Mouse (Mus musculus) ES-CJ7 (cell line): ENCODE measurements around the gene Ugcg.

Experiments used
- DNase-seq: peaks from one replicate; pipeline ENCODE4 v3.0.0; 2011; ENCODE audit warnings: low read depth, low spot score

Ugcg gene

DNA sequence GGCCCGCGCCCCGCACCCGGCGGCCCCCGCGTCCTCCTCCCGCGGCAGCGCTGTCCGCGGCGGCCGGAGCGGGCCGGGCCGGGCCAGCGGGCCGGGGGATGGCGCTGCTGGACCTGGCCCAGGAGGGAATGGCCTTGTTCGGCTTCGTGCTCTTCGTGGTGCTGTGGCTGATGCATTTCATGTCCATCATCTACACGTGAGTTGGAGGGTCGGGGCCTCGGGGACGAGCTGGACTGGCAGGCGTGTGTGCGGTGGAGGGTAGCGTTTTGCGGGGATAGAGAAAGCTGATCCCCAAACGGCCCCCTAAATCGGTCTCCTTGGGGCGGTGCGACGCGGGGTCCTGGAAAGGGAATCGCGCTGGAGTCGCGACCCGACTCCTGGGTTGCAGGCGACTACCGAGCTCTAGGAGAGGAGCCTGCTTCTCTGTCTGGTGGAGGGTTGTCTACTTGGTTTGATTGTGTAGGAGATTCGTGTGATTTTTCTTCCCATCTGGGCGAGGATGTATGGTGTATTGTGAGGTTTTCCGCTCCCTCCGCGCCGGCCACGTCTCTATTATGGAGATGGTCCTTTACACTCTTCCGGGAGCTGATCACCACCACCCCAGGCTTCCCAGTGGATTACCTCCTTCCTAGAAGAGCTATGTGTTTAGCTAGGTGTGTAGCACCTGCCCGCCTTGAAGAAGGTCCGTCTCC, 635 bp downstream of the Ugcg start:
- DNase-seq = no peak

DNA sequence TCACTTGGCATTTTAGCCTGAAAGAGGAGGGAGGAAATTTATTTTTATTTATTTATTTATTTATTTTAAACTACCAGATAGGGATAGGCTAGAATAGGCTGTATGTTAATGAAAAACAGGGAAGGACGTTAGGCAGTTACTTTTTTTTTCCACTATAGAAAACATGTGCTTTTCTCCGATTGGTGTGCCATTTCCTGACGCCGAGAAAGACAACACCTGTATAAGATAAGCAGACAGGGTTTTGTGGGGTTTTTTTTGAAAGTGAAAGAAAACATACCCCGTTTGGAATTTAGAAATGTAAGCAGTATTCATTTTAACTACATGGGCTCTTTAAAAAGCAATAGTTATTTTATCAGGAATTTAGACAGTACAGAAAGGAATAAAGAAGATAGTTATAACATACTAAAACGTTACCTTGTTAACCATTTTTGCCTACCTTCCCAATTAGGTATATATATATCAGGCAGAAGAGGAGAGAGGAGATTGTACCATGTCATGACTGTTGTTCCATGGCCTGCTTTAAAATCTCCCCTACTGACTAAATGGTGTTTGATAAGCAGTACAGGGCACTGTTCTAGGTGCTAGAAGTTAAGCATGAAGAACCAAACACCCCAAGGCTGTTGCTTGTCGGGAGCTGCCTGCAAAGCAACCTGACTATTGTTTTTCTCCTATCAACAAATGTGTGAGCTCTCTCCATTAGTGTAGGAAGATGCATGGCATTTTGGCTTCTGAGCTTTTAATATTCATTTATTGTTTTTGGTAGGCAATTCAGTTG, 1.8 kb downstream of the Ugcg start:
- no peak for DNase-seq

DNA sequence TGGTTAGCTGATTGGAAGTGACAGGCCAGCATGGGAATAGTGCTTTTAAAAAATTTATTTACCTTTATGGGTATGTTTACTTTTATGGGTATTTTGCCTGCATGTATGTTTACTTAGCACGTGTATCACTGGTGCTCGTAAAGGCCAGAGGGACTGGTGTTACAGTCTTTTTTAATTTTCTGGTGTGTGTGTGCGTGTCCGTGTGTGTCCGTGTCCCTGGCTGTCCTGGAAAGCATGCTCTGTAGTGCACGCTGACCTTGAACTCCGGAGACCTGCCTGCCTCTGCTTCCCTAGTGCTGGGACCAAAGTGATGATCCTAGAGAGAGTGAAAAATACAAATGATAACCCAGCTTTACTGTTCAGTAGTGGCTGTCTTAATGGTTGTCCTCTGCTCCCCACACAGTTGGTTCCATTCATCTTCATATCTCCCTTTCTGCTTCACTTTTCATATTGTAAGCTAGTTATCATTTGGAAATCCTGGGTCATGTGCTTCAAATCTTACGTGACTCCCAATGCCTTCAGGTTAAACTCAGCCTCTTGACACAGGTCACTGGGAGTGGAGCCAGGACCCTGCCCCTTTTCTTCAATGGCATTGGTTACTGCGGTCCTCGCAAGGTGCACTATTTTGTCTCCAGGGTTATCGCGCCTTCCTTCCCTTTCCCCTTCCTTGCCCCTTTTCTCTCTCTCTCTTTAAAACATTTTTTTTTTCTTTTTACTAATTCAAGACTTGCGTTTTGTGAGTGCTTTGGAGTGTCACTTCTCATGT, 5.9 kb downstream of the Ugcg start:
- no peak for DNase-seq

DNA sequence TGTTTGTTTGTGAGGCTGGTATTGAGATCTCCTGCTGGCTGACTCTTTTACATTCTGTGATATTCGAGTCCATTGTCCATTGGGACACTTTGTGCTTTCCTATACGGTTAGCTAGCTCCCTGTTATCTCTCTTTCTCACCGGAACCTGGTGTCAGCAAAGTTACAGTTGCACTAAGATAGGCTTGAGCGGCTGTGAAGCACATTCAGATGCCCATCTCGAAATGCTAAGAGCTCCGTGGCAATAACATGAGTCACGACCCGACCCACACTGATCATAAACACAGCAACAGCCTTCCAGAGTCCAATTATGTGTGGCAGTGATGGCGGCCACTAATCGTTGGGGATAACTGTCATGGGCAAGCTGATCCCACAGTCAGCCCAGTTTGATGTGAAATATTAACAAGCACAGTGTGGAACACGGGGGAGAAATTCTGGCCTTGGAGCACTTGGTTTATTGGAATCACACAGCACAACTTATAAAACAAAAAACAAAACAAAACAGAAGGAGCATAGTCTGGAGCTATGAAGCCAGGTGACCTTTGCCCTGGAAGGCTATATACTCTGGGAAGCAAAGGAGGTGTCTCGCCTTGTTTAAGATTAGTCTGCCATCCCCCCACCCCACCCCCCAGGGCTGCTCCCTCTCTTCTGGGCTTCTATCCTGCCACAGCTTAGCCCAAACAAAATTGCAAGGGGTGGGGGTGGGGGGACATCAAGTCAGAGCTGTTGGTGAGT, 7.5 kb downstream of the Ugcg start:
- no peak for DNase-seq

DNA sequence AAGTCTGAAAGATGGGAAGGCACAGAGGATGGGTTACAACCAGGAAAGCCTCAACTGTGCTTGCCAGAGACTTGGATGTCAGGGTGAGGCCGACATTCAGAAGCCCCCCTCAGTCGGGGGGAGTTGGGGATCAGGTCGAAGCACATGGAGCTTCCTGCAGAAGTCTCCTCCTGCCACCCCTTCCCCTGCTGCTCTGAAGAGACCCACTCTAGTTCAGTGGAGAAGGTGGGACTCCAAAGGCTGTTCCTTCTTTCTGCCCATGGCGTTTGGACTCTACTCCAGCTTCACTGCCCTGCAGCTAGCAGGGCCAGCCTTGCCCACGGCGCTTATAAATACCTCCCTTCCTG, 8.0 kb downstream of the Ugcg start:
- DNase-seq = no peak

DNA sequence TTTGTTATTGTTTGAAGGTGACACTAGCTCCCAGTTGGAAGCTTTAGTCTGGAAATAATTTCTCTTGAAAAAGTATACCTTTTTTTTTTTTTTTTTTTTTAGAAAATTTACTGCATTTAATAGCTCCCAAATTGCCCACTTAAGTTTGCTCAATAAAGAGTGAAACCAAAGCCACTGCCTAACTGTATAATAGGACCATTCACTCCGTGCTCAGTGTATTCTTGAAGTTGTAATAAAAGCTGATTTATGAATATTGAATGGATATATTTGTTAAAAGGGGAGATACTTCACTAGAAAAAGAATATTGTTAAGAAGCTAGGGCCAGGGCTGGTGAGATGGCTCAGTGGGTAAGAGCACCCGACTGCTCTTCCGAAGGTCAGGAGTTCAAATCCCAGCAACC, 8.4 kb downstream of the Ugcg start:
- no peak for DNase-seq

DNA sequence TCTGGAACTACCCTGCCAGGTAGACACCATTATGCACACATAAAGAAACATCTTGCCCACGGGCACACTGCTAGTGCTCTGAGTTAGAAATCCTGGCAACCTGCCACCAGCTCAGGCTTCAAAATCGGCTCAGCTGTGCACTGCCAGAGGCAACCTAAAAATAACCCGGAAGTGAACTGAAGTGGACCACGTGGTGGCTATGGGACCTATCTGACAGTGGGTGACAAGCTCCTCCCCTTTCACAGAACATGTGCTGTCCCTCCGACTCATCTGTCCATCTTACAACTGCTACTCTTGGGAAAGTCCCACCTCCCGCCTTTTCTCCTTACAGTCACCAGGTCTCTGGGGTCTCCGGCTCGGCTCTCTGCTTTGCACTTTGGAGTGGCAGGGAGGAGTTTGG, 10.3 kb downstream of the Ugcg start:
- DNase-seq = peak; percentile 48

DNA sequence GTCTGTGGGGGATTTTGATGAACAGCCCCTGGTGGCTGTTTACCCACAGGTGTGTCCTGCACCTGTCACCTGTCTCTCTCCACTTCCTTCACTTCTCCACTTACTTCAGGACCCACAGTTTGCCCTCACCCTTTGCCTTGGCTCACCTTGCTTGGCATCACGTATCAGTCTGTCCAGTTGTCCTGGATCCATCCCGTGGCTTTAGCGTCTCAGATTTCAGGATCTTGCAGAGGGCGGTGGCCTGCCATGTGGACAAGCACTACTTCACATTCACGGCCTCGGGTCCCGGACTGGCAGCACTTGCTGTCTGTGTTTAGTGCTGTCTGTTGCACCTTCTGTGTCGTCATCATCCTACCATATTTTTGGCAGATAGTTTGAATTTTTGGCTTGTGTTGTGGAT, 10.7 kb downstream of the Ugcg start:
- DNase-seq = no peak

DNA sequence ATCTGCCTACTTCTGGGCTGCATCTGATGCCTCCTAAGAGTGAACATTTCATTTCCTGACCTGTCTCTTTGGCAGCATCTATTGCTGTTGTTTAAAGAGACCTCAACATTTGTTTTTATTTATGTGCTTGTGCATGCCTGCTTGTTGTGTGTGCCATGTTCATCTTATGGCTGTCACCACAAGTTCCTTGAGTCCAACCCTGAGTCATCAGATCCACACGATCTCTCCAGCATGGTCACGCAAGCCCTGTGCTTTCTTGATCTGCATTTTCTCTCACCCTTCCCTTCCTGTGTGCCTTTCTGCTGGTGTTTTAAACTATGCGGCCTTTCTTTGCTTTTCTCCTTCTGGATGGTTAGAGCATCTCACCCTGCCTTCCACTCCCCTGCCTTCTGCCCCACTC, 11.6 kb downstream of the Ugcg start:
- DNase-seq = no peak

DNA sequence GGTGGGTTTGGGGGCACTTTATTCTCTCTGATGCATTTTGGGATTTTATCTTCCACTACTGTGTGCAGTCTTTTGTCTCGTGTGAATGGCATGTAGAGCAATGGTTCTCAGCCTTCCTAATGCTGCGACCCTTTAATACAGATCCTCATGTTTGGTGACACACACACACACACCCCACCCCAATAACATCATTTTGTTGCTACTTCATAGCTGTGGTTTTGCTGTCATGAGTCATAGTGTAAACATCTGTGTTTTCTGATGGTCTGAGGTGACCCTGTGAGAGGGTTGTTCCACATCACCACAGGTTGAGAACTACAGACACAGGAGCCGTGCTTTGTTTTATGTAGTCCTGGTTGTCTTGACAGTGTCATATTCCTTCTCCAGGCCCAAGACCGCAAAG, 15.6 kb downstream of the Ugcg start:
- DNase-seq = no peak

DNA sequence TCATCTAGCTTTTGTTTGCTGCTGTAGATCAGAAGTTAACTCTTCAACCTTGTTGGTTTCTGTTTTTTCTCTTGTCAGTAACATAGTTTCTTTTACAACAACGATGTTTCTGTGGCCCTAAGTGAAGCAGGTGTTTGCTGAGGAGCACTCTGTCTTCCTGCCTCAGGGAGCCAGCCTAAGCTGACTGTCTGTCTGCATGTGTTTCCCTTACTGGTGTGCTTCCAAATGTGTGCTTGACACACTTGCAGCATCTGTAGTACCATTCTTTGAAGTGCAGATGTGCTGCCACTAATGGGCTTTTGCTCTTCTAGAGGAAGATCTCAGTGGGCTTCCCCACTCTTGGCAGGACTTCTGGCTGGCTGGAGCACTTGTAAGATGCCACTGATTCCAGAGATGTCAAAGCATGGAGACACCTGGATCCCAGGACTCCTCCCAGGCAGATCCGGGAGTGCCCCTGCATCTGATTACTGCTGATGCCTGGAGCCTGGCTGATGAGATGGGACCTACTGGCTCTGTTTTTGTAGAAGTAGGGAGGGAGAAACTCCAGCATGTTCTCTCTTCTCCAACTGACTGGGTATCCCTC, 16.8 kb downstream of the Ugcg start:
- DNase-seq = no peak

DNA sequence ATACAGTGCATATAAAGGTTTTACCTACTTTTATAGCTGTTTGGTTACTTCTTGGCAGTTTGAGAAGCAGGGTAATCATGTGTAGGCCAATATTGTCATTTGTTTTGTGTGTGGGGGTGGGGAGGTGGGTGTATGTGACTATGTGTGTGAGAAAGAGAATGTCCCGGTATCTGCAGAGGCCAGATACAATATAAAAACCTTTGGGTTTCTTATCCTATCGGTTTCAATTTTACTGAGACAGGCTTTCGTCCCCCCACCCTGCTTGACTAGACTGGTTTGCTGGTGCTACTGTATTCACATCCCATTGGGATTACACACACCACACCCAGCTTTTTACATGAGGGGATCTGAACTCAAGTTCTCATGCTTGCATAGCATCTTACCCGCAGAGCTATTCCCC, 17.5 kb downstream of the Ugcg start:
- DNase-seq = no peak

DNA sequence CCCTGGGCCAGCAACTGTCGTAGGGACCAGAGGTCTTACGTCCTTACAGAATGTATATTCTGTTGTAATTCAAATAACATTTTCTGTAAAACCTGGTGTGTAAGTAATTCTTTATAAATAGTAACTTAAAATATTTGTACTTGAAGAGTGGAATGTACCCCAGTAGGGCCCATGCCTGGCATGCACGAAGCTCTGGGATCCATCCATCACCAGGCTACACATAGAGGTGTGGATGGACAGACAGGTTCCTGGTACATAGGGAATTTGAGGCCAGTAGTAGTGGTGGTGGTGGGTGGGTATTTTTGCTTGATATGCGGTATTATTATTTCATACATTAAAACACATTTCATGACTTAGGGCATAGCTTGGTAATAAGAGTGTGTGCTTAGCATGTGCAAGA, 19.6 kb downstream of the Ugcg start:
- no peak for DNase-seq

DNA sequence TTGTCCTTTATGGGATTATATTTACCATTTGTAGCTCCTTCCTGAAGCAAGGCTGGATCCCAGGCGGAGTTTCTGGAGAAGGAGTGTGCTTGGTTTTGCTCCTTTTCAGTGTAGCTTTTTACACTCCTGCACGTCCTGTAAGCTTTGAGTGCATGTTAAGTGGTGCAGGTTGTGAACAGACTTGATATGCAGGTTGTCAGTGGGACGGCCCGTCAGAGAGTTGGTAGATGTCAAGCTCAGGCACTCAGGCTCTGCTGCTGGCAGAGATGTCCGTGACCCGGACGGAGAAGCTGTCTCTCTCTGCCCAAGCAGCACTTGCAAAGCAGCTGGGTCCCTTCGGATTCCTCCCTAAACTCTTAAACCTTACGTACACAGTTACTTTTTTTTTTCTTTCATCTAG, 22.1 kb downstream of the Ugcg start:
- DNase-seq = no peak

DNA sequence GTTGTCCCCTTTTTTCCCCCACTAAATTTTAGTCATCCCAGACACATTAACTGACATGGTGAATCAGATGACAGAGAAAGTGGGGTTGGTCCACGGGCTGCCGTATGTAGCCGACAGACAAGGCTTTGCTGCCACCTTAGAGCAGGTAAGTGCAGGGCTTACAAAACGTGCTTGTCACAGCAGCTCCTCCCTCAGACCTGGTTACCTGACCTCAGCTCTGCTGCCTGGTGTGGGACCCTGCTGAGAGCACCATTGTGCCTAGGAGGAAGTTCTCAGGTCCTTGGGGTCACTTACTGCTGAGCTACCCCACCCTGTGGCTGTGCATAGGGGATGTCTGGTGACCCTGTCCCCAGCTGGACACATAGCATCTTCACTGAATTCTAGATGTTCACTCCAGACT, 24.8 kb downstream of the Ugcg start:
- no peak for DNase-seq

DNA sequence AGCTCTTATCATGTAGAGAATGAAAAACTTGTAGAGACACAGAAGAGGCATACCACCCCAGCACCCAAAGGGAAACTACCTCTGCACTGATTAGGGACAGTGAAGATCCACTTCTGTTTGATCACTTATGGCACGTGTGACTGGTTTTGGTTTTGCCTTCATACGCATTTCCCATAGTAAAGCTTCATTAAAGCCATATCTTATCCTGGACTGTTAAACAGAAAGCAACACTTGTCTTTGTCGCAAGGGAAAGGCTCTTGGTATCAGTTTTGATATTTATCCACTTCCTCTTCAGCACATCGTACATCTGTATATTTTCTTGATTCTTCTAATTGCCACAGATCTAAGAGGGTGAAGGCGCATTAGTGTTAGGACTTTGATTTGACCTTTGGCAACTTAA, 25.6 kb downstream of the Ugcg start:
- no peak for DNase-seq

DNA sequence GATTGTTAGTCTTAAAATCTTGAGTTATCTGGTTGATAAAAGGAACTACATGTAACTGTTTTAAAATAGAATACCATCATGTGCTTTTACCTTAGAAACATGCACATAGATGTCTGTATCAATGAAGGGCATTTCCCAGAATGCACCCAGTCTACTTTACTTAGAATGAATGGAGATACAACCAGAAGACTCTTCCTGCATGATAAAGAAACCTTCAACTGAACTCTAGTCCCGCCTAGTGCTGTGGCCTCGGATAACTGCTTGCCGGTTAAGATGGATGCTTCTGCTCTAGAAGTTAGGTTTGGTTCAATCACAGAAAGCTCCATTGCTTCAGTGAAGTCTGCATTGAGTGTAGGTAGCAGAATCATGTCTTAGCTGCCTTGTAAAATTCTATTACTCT, 26.5 kb downstream of the Ugcg start:
- DNase-seq = peak; percentile 22

DNA sequence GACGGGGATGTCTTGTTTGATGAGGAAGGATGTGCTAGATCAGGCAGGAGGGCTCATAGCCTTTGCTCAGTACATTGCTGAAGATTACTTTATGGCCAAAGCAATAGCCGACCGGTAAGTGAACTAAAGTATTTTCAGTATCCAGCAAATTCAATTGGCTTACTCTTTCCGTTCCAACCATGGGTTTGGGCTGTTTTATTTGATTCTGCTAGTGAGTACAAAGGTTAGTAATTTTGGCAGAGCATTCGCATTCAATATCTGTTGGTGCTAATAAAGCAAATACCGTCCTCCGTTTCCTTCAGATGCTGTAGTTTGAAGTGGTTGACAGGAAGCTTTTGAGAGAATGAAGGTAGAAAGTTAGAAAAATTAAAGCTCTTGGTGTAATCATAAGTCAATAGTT, 28.0 kb downstream of the Ugcg start:
- DNase-seq = no peak

DNA sequence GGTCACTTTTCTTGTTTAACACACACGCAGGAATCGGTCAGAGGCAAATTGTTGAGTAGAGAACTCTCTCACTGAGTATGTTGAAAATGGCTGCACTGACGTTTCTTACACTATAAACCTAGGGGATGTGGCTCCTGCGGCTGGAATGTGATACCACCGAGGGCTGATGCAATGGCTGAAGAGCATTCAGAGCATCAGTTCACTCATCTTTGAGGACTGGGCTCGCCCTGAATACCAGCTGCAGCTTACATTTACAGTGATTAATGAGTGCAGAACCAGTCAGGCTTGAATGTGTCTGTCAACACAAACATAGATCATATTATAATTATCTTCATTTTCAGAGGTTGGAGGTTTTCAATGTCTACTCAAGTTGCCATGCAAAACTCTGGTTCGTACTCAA, 29.1 kb downstream of the Ugcg start:
- no peak for DNase-seq

DNA sequence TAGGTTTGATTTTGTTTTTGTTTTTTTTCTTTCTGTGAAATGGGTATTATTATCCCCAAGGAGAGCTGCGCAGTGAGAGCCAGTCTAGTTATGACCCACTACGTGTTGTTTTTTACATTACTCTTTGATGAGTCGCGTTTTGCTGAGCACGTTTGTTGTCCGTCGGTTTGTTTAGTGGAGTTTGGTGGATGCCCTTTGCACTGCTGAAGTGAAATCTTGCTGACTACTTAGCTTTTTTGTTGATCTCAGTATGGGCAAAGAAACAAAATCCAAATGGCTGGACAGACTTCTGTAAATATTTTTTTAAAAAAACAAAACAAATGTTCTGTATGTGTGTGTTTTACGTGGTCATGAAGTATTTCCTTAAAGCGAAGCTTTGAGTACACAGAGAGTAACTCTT, 33.2 kb downstream of the Ugcg start:
- DNase-seq = no peak

DNA sequence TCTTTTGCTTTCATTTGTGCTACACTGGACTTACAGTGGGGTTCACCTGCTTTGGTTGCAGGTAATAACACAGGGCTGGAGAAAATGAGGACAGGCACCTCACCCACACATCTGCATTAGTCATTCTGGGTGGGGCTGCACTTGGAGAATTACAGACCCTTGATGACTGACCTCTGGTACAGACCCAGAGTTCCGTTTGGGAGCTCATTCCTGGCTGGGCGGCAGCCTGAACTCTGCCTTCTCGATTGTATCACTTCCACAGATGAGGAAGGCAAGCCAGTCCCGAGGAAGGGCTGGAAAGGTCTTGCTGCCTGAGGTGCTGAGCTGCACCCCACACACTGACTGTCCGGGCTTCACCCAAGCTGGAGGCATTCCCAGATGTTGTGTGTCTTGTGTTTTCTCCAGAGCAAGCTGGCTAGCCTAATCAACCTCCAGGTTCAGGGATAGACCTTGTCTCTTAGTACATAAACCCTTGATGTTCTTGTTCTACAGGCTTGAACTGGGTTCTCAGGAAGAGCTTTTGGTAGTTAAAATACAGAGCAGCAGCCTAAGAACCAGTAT, 34.1 kb downstream of the Ugcg start:
- no peak for DNase-seq

DNA sequence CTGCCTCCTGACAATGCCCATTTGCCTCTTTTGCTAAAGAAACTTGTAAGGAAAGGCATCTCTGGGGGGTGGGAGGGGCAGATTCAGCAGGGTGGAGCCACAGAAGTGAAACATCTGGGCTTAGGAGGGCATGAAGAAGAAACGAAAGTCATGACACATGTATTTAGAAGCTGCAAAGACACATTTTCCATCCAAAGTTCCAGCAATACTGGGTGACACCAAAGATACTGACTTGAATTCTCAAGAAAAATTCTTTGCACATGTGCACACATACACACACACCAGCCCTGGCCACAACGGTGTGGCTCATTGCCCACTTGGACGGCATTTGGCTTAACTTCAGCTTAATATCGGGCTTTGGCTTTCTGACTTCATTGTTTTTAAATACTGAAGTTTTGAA, 35.8 kb downstream of the Ugcg start:
- no peak for DNase-seq
